In genomic region chr10:128338948-128339347, GRCm38 (mm10) we compare ENCODE assay signal across 8 mouse cellular contexts. TPM values are rescaled to one million over a fixed set of nuclear protein-coding genes. Genes with fewer than 3 reads are reported as not detected.
A peak's percentile ranks its signal among the peaks of the same experiment; 100 is the strongest.
DNase-seq lines count a peak whose midpoint lies in the region; ATAC-seq lines count a peak whose summit lies in the region.

No protein-coding gene starts in this region.

- H3K4me2 ChIP-seq in hindbrain, embryonic 14.5 days (replicated peaks), result peak overlapping the region; percentile 63
- peak overlapping the region; percentile 90 for H3K4me2 ChIP-seq in midbrain, embryonic 15.5 days

- no peaks in the 10 kb centered on the region for H3K27me3 ChIP-seq in embryonic facial prominence, embryonic 10.5 days (replicated peaks; ENCODE audit: low read depth, poor library complexity, severe bottlenecking)
- H3K27me3 ChIP-seq in hindbrain, embryonic 14.5 days (ENCODE audit: control insufficient read depth, insufficient read depth, low read length), result no peaks in the 10 kb centered on the region
- no peaks in the 10 kb centered on the region for H3K27me3 ChIP-seq in midbrain, embryonic 15.5 days (replicated peaks)

- 85% methylated on average over 2 of the region's 2 CpGs for WGBS in embryonic facial prominence, embryonic 10.5 days
- WGBS in hindbrain, embryonic 14.5 days, result 71% methylated on average over 2 of the region's 2 CpGs
- WGBS in midbrain, embryonic 15.5 days, result 70% methylated on average over 2 of the region's 2 CpGs

- H3K9me3 ChIP-seq in embryonic facial prominence, embryonic 10.5 days, result no peaks in the 10 kb centered on the region
- no peaks in the 10 kb centered on the region for H3K9me3 ChIP-seq in hindbrain, embryonic 14.5 days (ENCODE audit: control insufficient read depth, low read length)
- H3K9me3 ChIP-seq in midbrain, embryonic 15.5 days, result no peaks in the 10 kb centered on the region

- H3K36me3 ChIP-seq in embryonic facial prominence, embryonic 10.5 days (replicated peaks), result peaks cover 42% of the 10 kb centered on the region
- 0 out of 2 replicates have a peak, but pooled peaks cover 3% of the 10 kb centered on the region for H3K36me3 ChIP-seq in hindbrain, embryonic 14.5 days (replicated peaks; ENCODE audit: control insufficient read depth, insufficient read depth)
- H3K36me3 ChIP-seq in midbrain, embryonic 15.5 days (replicated peaks), result no peaks in the 10 kb centered on the region

- H3K27ac ChIP-seq in embryonic facial prominence, embryonic 10.5 days (replicated peaks), result no peak overlapping the region
- no peak overlapping the region for H3K27ac ChIP-seq in hindbrain, embryonic 14.5 days
- H3K27ac ChIP-seq in midbrain, embryonic 15.5 days, result no peak overlapping the region

- H3K4me3 ChIP-seq in embryonic facial prominence, embryonic 10.5 days, result peak overlapping the region; percentile 84
- H3K4me3 ChIP-seq in hindbrain, embryonic 14.5 days (replicated peaks; ENCODE audit: low read length), result peak overlapping the region; percentile 74
- H3K4me3 ChIP-seq in midbrain, embryonic 15.5 days, result peak overlapping the region; percentile 95; the same call in 1 of the 2 replicates

- H3K9ac ChIP-seq in hindbrain, embryonic 14.5 days, result 0 out of 2 replicates have a peak overlapping the region, but pooled peaks have one; percentile 86
- H3K9ac ChIP-seq in midbrain, embryonic 15.5 days, result peak overlapping the region; percentile 99; the same call in 1 of the 2 replicates

- ATAC-seq in hindbrain, embryonic 14.5 days (ENCODE audit: low FRiP score), result no peak
- no peak for ATAC-seq in midbrain, embryonic 15.5 days (replicated peaks)

- peak; percentile 41 for DNase-seq in heart, adult 8-10 months (ENCODE audit: low spot score)
- DNase-seq in heart, postnatal 4 days, result no peak
- no peak for DNase-seq in embryonic facial prominence, embryonic 10.5 days (ENCODE audit: low spot score)
- DNase-seq in hindbrain, embryonic 14.5 days (ENCODE audit: low spot score), result no peak
- no peak for DNase-seq in Muller cell, postnatal 12 days (ENCODE audit: inconsistent ontology term)
- no peak for DNase-seq in urinary bladder, postnatal 14 days (ENCODE audit: low spot score)
- no peak for DNase-seq in lung, postnatal 10 days

- peaks cover 26% of the 10 kb centered on the region for H3K4me1 ChIP-seq in embryonic facial prominence, embryonic 10.5 days
- peaks cover 13% of the 10 kb centered on the region for H3K4me1 ChIP-seq in hindbrain, embryonic 14.5 days (replicated peaks; ENCODE audit: control insufficient read depth, insufficient read depth, low read length)
- H3K4me1 ChIP-seq in midbrain, embryonic 15.5 days, result peaks cover 30% of the 10 kb centered on the region

RNA-seq across cellular contexts. Expression of gene Cs, which starts 1.4 kb away (rescaled TPM):
- total RNA-seq in heart, adult 8-10 months (2022), result 1,000 to 10,000 TPM in 3 of 4 experiments, 100 to 1,000 TPM in 1; 991 to 1,066 (median 1,045) TPM
- 100 to 1,000 TPM; 819 to 825 TPM for total RNA-seq in heart, postnatal 4 days (2021)
- polyA plus RNA-seq in embryonic facial prominence, embryonic 10.5 days (2016; fragmentation: Nextera tagmentation; extraction: Ambion mirVana), result 244 and 258 TPM in 2 replicates
- polyA plus RNA-seq in hindbrain, embryonic 14.5 days (2014; fragmentation: Nextera tagmentation; extraction: Ambion mirVana), result 271 and 304 TPM in 2 replicates
- 256 and 257 TPM in 2 replicates for polyA plus RNA-seq in midbrain, embryonic 15.5 days (2015; fragmentation: Nextera tagmentation; extraction: Ambion mirVana)

RNA-seq across cellular contexts. Expression of gene Cnpy2, which starts 16.7 kb away (rescaled TPM):
- total RNA-seq in heart, adult 8-10 months (2022), result 10 to 100 TPM; 54.6 to 73.4 (median 61.2) TPM
- 100 to 1,000 TPM in 1 of 2 experiments, 10 to 100 TPM in 1; 92.1 to 100 TPM for total RNA-seq in heart, postnatal 4 days (2021)
- 273 and 305 TPM in 2 replicates for polyA plus RNA-seq in embryonic facial prominence, embryonic 10.5 days (2016; fragmentation: Nextera tagmentation; extraction: Ambion mirVana)
- 187 and 215 TPM in 2 replicates for polyA plus RNA-seq in hindbrain, embryonic 14.5 days (2014; fragmentation: Nextera tagmentation; extraction: Ambion mirVana)
- polyA plus RNA-seq in midbrain, embryonic 15.5 days (2015; fragmentation: Nextera tagmentation; extraction: Ambion mirVana), result 194 and 204 TPM in 2 replicates

RNA-seq across cellular contexts. Expression of gene Coq10a, which starts 29.8 kb away (rescaled TPM):
- 100 to 1,000 TPM; 365 to 443 (median 423) TPM for total RNA-seq in heart, adult 8-10 months (2022)
- total RNA-seq in heart, postnatal 4 days (2021), result 10 to 100 TPM; 82.0 to 85.7 TPM
- polyA plus RNA-seq in embryonic facial prominence, embryonic 10.5 days (2016; fragmentation: Nextera tagmentation; extraction: Ambion mirVana), result 9.5 and 11.1 TPM in 2 replicates
- 50.8 and 54.2 TPM in 2 replicates for polyA plus RNA-seq in hindbrain, embryonic 14.5 days (2014; fragmentation: Nextera tagmentation; extraction: Ambion mirVana)
- polyA plus RNA-seq in midbrain, embryonic 15.5 days (2015; fragmentation: Nextera tagmentation; extraction: Ambion mirVana), result 42.6 and 44.2 TPM in 2 replicates

RNA-seq across cellular contexts. Expression of gene Pan2, which starts 35.8 kb away (rescaled TPM):
- 1 to 10 TPM; 6.1 to 7.1 (median 6.5) TPM for total RNA-seq in heart, adult 8-10 months (2022)
- 10 to 100 TPM; 17.6 to 18.1 TPM for total RNA-seq in heart, postnatal 4 days (2021)
- polyA plus RNA-seq in embryonic facial prominence, embryonic 10.5 days (2016; fragmentation: Nextera tagmentation; extraction: Ambion mirVana), result 42.9 and 43.3 TPM in 2 replicates
- polyA plus RNA-seq in hindbrain, embryonic 14.5 days (2014; fragmentation: Nextera tagmentation; extraction: Ambion mirVana), result 17.7 and 19.2 TPM in 2 replicates
- polyA plus RNA-seq in midbrain, embryonic 15.5 days (2015; fragmentation: Nextera tagmentation; extraction: Ambion mirVana), result 21.9 and 24.0 TPM in 2 replicates

RNA-seq across cellular contexts. Expression of gene Ankrd52, which starts 38.0 kb away (rescaled TPM):
- total RNA-seq in heart, adult 8-10 months (2022), result 10 to 100 TPM; 39.8 to 45.9 (median 44.0) TPM
- total RNA-seq in heart, postnatal 4 days (2021), result 10 to 100 TPM; 44.4 to 44.9 TPM
- polyA plus RNA-seq in embryonic facial prominence, embryonic 10.5 days (2016; fragmentation: Nextera tagmentation; extraction: Ambion mirVana), result 12.1 and 12.4 TPM in 2 replicates
- 13.0 and 15.4 TPM in 2 replicates for polyA plus RNA-seq in hindbrain, embryonic 14.5 days (2014; fragmentation: Nextera tagmentation; extraction: Ambion mirVana)
- polyA plus RNA-seq in midbrain, embryonic 15.5 days (2015; fragmentation: Nextera tagmentation; extraction: Ambion mirVana), result 15.0 and 15.6 TPM in 2 replicates
